Mouse (Mus musculus) lung, adult 18-20 months (tissue): ENCODE data around the gene Rnf19b.

Source experiments
- DNase-seq, 2 experiments: peaks; one replicate each; pipeline ENCODE4 v3.0.0; 2022; ENCODE audit warnings: mixed read lengths in 2 of 2

The Rnf19b gene

GRCm38 (mm10) chr4:129034706-129035660 is 23.1 kb upstream of the Rnf19b start:
- peak; percentile 90 to 92 for DNase-seq

DNA sequence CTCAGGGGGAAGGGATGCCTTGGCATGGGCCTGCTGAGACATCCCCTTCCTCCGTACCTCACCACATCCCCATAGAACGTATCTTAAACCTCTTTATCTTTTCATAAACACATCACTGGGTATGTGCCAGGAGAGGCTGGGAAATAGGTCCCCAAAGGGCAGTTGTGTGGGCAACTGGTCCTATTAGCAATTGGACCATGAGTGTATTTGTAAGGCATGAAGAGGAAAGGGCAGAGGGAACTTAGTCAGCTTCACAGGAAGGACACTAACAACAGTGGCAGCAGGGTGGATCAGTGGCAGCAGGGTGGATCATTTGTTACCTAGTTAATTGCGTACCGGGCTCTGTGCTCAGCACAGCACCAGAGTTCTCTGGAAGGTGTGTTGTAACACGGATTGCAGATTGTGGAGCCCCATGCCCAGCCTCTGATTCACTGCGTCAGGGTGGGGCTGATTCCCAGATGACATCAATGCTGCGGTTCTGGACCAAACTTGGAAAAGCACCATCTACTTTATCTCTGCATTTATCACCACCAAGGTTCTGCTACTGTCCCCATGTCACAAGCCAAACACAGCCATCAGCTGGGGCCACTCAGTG is 22.1 kb upstream of the Rnf19b start:
- DNase-seq, result peak; percentile 13 to 29

- DNase-seq, result no peak
These were observed 10.2 kb upstream of the Rnf19b start for GRCm38 (mm10) chr4:129047721-129048421.

DNA sequence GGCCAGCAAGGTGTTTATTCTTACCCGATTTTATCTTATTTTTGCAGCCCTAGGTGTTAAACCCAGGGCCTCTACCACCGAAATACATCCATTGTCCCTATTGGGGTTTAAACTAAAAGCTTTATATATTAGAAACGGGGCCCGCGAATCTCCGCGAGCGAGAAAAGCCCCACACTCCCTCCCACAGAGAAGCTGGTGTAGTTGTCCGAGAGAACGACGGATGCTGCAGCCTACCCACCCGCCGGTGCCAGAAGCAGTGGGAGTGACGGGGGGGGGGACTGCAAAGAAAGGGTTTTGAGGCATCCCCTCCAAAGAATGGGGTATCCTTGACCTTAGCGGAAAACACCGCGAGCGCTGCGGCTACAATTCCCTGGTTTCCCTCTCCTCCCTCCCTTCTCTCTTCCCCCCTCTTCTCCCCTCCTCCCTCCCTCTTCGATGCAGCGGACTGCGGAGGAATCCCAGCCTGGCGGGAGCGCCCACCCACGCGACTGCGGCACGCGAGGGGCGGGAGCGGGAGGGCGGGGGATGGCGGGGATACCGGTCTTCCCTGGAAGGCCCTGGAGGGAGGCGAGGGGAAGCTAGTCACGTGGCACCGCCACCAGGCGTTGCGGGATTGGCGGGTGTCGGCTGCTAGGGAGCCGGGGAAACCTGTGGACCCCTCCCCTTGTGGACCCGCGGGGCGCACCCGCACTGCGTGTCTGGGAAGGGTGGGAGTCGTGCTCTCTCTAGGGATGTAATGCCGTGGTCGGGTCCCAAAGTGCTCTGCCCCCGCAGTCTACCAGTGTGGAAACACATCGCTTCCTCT is 9.4 kb upstream of the Rnf19b start:
- DNase-seq, result peak; percentile 66

DNA sequence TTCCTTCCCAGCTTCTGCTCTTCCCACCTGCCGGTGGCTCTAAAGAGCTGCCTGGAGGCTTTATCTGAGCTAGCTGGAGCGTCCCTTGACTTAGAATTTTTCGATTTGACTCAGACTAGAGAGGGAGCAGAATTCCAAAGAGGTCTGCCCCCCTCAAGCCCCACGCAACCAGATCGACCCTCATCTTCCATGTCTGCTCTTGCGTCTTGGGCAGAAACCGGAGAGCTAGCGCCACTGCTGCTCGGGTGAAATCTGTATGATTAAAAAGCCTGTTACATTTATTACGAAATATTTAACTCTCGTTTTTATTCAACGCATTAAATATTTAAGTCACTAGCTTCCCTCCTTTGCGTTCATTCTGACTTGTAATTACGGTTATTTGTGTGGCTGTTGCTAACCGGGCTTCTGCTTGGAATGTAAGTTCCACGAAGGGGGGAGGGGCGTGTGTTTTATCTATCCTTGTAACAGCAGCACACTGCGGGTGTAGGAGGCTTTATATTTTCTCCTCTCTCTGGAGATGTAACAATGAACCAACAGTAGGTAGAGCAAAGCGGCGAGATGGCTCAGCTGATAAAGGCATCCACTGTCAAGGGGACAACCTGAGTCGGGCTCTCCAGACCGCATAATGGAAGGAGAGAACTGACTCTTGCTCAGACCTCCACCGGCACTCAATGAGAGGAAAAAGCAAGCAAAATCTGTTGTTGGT is 8.6 kb upstream of the Rnf19b start:
- peak in 1 of 2 experiments; percentile 25 for DNase-seq

DNA sequence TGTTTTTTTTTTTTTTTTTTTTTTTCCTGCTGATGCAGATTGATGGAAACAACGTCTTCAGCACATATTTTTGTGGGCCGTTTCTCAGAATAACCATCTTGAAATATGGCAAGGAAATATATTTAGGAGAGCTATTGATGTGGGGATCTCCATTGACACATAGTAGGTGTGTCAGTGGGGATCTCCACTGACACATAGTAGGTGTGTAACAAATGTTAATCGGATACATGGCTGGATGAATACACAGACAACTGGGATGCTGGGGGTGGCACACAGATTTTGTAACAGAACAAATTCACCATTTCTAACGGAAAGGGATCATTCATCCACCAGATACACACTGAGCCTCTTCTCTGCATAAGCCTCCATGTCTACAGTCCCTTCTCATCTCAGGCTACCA is 7.7 kb upstream of the Rnf19b start:
- DNase-seq, result no peak

DNA sequence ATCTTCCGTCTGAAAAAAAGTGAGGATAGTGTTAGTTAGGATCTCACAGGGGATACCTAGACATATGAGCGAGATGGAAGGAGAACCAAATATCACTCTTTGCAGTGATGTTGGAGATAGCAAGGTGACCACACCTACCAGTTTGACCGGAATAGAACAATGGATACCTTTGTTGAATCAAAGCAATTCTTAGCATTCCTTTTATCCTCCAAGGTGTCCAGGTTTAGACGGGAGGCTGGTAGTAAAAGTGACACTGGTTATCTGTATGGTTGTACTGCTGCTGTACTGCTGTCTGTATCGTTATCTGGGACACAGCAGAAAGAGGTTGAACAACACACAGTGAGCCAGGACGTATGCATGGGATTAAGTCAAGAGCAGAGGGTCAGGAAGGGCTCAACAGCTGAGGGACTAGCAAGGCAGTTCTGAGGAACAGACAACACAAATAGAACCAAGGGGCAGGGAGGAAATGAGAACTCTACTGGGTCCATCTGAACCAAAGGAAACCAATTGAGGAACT is 7.1 kb upstream of the Rnf19b start:
- DNase-seq, result no peak

DNA sequence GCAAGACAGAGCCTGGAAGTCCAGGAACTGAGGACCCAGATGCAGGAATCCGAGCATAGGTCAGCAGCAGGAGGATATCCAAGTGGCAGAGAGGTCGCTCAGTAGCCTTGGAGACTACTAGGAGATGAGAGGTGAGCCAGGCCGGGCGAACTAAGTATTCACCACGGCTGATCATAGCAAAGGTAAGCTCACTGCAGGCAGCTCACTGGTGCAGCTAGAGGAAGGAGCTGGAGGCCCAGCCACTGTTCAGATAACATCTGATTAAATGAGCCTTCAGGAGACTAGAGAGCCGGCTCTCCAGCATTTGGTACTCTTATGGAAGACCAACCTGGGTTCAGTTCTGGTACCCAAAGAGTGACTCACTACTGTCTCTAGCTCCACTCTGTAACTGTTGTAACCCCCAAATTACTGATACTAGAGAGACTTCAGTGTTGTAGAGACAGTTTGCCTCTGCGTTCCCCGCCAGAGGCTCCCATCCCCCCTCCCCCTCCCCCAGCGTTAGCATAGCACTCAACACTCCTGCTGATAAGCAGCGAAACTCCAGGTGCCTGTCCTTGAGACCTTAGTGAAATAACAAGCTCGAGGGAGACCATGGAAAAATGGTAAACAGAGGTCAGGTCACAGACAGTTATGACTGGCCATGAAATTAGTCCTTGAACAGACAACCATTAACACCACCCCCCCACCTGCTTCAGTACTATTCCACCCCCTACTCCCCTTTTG is 6.4 kb upstream of the Rnf19b start:
- DNase-seq, result no peak

DNA sequence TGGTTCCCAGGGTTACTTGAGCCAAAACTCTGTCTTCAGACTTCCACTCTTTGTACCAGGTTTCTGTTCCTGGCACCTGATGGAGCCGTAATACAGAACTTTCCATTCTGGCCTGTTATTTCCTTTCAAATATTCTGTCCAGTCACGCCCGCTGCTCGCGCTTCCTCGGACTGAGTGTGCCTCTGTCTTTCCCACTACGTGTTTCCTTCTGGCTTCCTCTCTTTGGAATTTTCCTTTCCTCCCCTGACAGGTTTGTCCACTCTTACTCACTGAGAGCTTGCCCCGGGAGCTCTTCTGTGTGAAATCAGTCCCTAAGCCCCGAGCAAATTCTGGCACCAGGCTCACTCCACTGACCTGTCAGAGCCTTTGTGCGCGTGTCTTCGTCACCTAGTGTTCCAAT is 3.3 kb upstream of the Rnf19b start:
- peak; percentile 34 to 61 for DNase-seq

GRCm38 (mm10) chr4:129055562-129055961 is 2.5 kb upstream of the Rnf19b start:
- DNase-seq, result no peak

GRCm38 (mm10) chr4:129057533-129058206 is 401 bp upstream of the Rnf19b start:
- DNase-seq, result peak; percentile 96 to 97

DNA sequence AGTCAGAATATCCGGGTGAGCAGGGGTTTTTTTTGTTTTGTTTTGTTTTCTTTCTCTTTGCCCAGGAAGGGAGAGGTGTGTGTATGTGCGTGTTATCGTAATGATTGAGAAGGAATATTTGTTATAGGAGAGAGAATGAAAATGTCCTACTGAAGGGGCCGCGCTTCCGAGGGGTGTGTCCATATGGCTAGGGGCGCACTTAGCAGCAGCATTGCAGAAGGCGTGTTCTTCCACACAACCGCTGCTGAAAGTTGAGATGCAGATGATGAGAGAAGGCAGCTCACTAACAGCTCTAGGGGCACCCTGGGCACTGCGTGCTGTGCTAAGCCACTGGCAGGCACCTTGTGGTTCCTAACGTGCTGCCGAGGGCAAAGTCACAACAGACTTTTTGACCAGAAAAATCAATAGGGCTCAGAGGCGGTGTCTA is 1.1 kb downstream of the Rnf19b start:
- peak; percentile 28 to 29 for DNase-seq

GRCm38 (mm10) chr4:129059922-129060321 is 1.9 kb downstream of the Rnf19b start:
- no peak for DNase-seq

DNA sequence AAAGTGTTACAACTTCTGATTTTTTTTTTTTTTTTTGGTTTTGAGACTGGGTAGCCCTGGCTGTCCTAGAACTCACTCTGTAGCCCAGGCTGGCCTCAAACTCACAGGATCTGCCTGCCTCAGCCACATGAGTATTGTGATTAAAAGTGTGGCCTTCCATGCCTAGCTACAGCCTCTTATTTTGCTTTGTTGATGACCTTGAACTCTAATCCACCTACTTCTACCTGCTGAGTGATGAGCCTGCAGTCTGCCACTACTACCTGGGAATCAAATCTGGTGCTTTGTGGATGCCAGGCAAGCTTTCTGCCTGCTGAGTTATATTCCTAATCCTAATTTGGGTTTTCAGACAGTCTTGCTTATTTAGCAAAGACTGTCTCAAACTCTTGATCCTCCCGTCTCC is 3.4 kb downstream of the Rnf19b start:
- no peak for DNase-seq

DNA sequence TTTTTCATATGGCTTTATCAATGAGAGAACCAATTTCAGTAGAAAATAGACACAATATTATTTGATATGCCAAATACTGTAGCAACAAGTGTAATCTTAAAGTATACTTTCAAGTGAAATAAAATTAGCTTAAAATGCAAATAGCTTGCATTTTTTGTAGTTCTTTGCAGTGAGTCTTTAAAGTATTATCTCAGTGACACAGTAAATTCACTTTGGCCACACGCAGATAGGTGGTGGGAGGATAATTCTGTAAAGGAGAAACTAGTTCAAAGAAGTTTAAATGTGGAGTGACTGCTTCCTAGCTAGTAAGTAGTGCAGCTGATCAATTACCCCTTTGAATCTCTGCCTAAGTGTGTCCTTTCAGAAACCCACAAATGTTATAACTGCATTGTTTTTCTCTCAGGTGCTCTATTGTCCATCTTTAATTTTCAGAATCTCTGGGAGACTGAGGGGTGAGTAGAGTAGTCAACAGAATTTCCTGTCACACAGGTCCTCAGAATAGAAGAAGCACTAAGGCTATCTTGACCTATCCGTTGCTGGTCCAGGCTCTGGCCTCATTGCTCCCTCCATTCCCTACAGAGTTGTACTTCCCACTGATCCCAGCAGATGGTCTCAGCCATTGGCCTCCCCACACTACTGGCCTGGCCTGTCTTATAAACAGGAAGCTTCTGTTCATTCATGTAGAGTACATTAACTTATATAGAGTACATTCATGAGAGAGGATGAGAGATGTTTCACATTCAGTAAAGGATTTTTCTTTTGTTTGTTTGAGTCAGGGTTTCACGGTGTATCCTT is 4.4 kb downstream of the Rnf19b start:
- no peak for DNase-seq

GRCm38 (mm10) chr4:129065688-129066236 is 7.7 kb downstream of the Rnf19b start:
- no peak for DNase-seq

- no peak for DNase-seq
These were observed 9.8 kb downstream of the Rnf19b start for GRCm38 (mm10) chr4:129067638-129068415.

- no peak for DNase-seq
These were observed 10.8 kb downstream of the Rnf19b start for GRCm38 (mm10) chr4:129068848-129069247.
